In the genomic region with DNA sequence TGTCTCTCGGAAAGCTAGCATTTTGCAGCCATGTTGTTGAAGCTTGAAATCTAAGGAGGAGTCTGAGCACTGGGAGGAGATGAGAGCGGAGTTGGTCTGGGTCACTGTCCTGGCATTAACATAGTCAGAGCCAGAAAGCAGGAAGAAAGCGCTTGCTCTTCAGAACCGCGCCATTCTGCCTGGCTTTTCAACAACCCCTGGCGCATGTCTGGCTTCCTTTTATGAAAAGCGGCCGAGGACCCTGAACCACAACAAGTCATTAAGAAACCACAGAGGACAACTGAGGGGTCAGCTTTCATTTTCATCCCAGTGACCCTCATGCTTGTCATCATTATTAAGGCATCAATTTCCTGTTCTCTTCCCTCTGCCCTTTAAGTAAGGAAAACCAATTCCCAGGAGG, we compare ENCODE assay signal across 10 mouse cellular contexts.
DNase-seq lines count a peak whose midpoint lies in the region; ATAC-seq and TF ChIP-seq lines count a peak whose summit lies in the region.
"Had no signal": no experiment of that assay in that cellular context is flagged by ENCODE, and none has a peak within 500 bp of the region (broad histone marks: within the 10 kb centered on the region; RNA-seq: fewer than 3 reads in every experiment).

No protein-coding gene starts in this region.

- H3K9ac ChIP-seq in lung, postnatal 0 days (replicated peaks; ENCODE audit: low read depth): no peak overlapping the region
- H3K9ac ChIP-seq in hindbrain, embryonic 14.5 days: peak overlapping the region; percentile 9; the same call in 1 of the 2 replicates
- H3K9ac ChIP-seq in liver, postnatal 0 days (replicated peaks): no peak overlapping the region
- no peak overlapping the region for H3K9ac ChIP-seq in intestine, embryonic 16.5 days (ENCODE audit: low read depth, low read length)
- H3K9ac ChIP-seq: heart, embryonic 15.5 days had no signal

- no peak for ATAC-seq in lung, postnatal 0 days
- no peak for ATAC-seq in hindbrain, embryonic 14.5 days (ENCODE audit: low FRiP score)
- no peak for ATAC-seq in liver, postnatal 0 days
- ATAC-seq in intestine, embryonic 16.5 days: no peak
- ATAC-seq: Patski had no signal

- DNase-seq in lung, postnatal 0 days (ENCODE audit: low spot score): peak; percentile 12
- no peak for DNase-seq in lung, postnatal 25 days (ENCODE audit: low spot score)
- no peak for DNase-seq in hindbrain, embryonic 14.5 days (ENCODE audit: low spot score)
- DNase-seq in liver, postnatal 0 days: no peak
- DNase-seq in ovary, postnatal 14 days (ENCODE audit: low spot score): no peak
- DNase-seq in thymus, postnatal 10 days (ENCODE audit: low spot score in 2 of 2): no peak
- DNase-seq in spleen, postnatal 10 days (ENCODE audit: low spot score in 2 of 2): no peak

- 35% methylated on average over 8 of the region's 8 CpGs for WGBS in lung, postnatal 0 days
- 11% methylated on average over 8 of the region's 8 CpGs for WGBS in hindbrain, embryonic 14.5 days
- WGBS in liver, postnatal 0 days (ENCODE audit: insufficient replicate concordance): 29% methylated on average over 8 of the region's 8 CpGs
- 46% methylated on average over 8 of the region's 8 CpGs for whole genome bisulfite sequencing in intestine, embryonic 16.5 days

- 0 out of 2 replicates have a peak overlapping the region, but pooled peaks have one; percentile 39 for H3K27ac ChIP-seq in lung, postnatal 0 days (ENCODE audit: low read length)
- peak overlapping the region; percentile 32; the same call in 1 of the 2 replicates for H3K27ac ChIP-seq in hindbrain, embryonic 14.5 days
- no peak overlapping the region for H3K27ac ChIP-seq in liver, postnatal 0 days (ENCODE audit: low read depth)
- H3K27ac ChIP-seq in intestine, embryonic 16.5 days (ENCODE audit: low read length): no peak overlapping the region
- H3K27ac ChIP-seq: heart, embryonic 15.5 days had no signal

- no peak for TF ChIP-seq CTCF in lung, postnatal 0 days (IDR thresholded peaks at IDR 0.05)
- no peak for TF ChIP-seq CTCF in liver, postnatal 0 days (IDR thresholded peaks at IDR 0.05; ENCODE audit: low read depth)

- H3K36me3 ChIP-seq in lung, postnatal 0 days (ENCODE audit: insufficient read depth, low read length): no peaks in the 10 kb centered on the region
- H3K36me3 ChIP-seq in hindbrain, embryonic 14.5 days (replicated peaks; ENCODE audit: control insufficient read depth, insufficient read depth): no peaks in the 10 kb centered on the region
- no peaks in the 10 kb centered on the region for H3K36me3 ChIP-seq in liver, postnatal 0 days (replicated peaks; ENCODE audit: insufficient read depth, low read length)
- H3K36me3 ChIP-seq in intestine, embryonic 16.5 days (ENCODE audit: control insufficient read depth, insufficient read depth, low read length): no peaks in the 10 kb centered on the region
- H3K36me3 ChIP-seq: heart, embryonic 15.5 days had no signal

- peak overlapping the region; percentile 5; the same call in 1 of the 2 replicates for H3K4me2 ChIP-seq in lung, postnatal 0 days (replicated peaks; ENCODE audit: low read depth, low read length)
- peak overlapping the region; percentile 29 for H3K4me2 ChIP-seq in hindbrain, embryonic 14.5 days (replicated peaks)
- peak overlapping the region; percentile 27; the same call in 1 of the 2 replicates for H3K4me2 ChIP-seq in liver, postnatal 0 days (ENCODE audit: low read depth, low read length)
- no peak overlapping the region for H3K4me2 ChIP-seq in intestine, embryonic 16.5 days (ENCODE audit: low read depth, low read length)
- H3K4me2 ChIP-seq: heart, embryonic 15.5 days had no signal

- no peak overlapping the region for H3K4me3 ChIP-seq in lung, postnatal 0 days (ENCODE audit: low read depth, low read length)
- no peak overlapping the region for H3K4me3 ChIP-seq in hindbrain, embryonic 14.5 days (replicated peaks; ENCODE audit: low read length)
- no peak overlapping the region for H3K4me3 ChIP-seq in liver, postnatal 0 days (ENCODE audit: low read depth, low read length)
- H3K4me3 ChIP-seq in intestine, embryonic 16.5 days (ENCODE audit: low read length): no peak overlapping the region
- H3K4me3 ChIP-seq: heart, embryonic 15.5 days had no signal

- TF ChIP-seq EP300 in lung, postnatal 0 days (IDR thresholded peaks at IDR 0.05): no peak
- no peak for TF ChIP-seq EP300 in liver, postnatal 0 days (IDR thresholded peaks at IDR 0.05; ENCODE audit: low read depth)

- no peaks in the 10 kb centered on the region for H3K4me1 ChIP-seq in lung, postnatal 0 days (ENCODE audit: insufficient read depth, low read depth, low read length)
- peaks cover 6% of the 10 kb centered on the region; the same call in 1 of the 2 replicates for H3K4me1 ChIP-seq in hindbrain, embryonic 14.5 days (replicated peaks; ENCODE audit: control insufficient read depth, insufficient read depth, low read length)
- H3K4me1 ChIP-seq in liver, postnatal 0 days (ENCODE audit: insufficient read depth): no peaks in the 10 kb centered on the region
- no peaks in the 10 kb centered on the region for H3K4me1 ChIP-seq in intestine, embryonic 16.5 days (ENCODE audit: control insufficient read depth, insufficient read depth, low read length)

- no peaks in the 10 kb centered on the region for H3K27me3 ChIP-seq in lung, postnatal 0 days (replicated peaks; ENCODE audit: insufficient read depth, low read length)
- H3K27me3 ChIP-seq in hindbrain, embryonic 14.5 days (ENCODE audit: control insufficient read depth, insufficient read depth, low read length): 0 out of 2 replicates have a peak, but pooled peaks cover 4% of the 10 kb centered on the region
- no peaks in the 10 kb centered on the region for H3K27me3 ChIP-seq in liver, postnatal 0 days (ENCODE audit: insufficient read depth, low read length)
- H3K27me3 ChIP-seq in intestine, embryonic 16.5 days (replicated peaks; ENCODE audit: control insufficient read depth, insufficient read depth, low read length): no peaks in the 10 kb centered on the region
- H3K27me3 ChIP-seq: heart, embryonic 15.5 days; Patski had no signal

- H3K9me3 ChIP-seq in lung, postnatal 0 days (ENCODE audit: low read length): no peaks in the 10 kb centered on the region
- no peaks in the 10 kb centered on the region for H3K9me3 ChIP-seq in hindbrain, embryonic 14.5 days (ENCODE audit: control insufficient read depth, low read length)
- H3K9me3 ChIP-seq in liver, postnatal 0 days (ENCODE audit: low read length): no peaks in the 10 kb centered on the region
- no peaks in the 10 kb centered on the region for H3K9me3 ChIP-seq in intestine, embryonic 16.5 days (ENCODE audit: control insufficient read depth, low read length)
- H3K9me3 ChIP-seq: heart, embryonic 15.5 days had no signal

Comparison
In these comparisons a context has a peak if more than half of its experiments do, and no peak if none do; other contexts are left out.
1. H3K27ac ChIP-seq: peak in lung, postnatal 0 days (single experiment) and hindbrain, embryonic 14.5 days (single experiment); none in liver, postnatal 0 days (single experiment) and intestine, embryonic 16.5 days (single experiment).